Mouse (Mus musculus): ENCODE results near the gene Nrip1. TPM values are rescaled to one million over a fixed set of nuclear protein-coding genes. Genes with fewer than 3 reads are reported as not detected.

Gene Nrip1
- polyA plus RNA-seq, 1 experiment from 2014 or later: 52.6 TPM

DNA sequence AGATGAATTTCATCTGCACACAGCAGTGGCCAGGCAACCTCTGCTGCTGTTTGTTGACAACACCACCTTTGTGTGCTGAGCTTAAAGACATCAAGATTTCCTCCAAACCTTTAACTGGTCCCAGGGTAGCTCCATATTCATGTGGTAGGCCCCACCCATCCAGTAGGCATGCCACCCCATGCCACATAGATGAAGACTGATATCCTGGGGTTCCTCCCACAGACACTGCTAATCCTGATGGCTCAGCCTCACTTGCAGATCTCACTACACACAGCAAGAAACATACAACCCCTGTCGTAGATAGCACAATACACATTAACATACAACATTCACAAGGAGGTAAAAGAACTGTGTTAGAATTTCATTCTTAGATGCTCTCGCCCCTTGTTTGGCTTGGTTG is 29.6 kb downstream of the Nrip1 start:
- Histone ChIP-seq H3K36me3 (peaks cover 18% of the 10 kb centered on the region), H3K4me2 (replicated peaks) (no peak overlapping the region), H3K27ac (no peak overlapping the region), H3K4me1 (no peaks in the 10 kb centered on the region), H3K9me3 (0 out of 2 replicates have a peak, but pooled peaks cover 9% of the 10 kb centered on the region), H3K9ac (no peak overlapping the region), H3K27me3 (no peaks in the 10 kb centered on the region), H3K4me3 (no peak overlapping the region)
- 91% methylated on average over 2 of the region's 2 CpGs for WGBS
- no peak for ATAC-seq (ENCODE audit: insufficient number of reproducible peaks, insufficient read depth, low FRiP score, low TSS enrichment)

DNA sequence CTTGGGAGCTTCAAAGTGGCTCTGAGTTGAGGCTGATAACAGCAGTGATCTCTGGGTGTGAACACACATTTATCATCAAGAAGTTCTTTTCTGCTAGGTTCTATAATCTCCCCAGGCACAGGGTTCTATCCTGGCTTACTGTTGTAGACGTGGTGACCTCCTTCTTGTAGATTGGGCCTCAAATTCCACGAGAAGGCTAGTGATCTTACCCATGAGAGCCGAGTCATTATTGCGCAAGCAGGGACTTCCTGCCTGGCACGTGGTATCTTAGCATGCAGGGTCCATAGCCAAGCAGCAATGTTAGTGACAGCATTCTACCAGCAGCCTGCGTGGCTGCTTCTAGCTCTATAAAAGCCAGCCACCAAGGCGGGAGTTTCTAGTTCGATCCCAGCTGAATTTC is 32.0 kb downstream of the Nrip1 start:
- Histone ChIP-seq H3K4me2 (replicated peaks) (no peak overlapping the region), H3K27me3 (no peaks in the 10 kb centered on the region), H3K9me3 (0 out of 2 replicates have a peak, but pooled peaks cover 9% of the 10 kb centered on the region), H3K9ac (no peak overlapping the region), H3K4me3 (no peak overlapping the region), H3K36me3 (peaks cover 25% of the 10 kb centered on the region), H3K27ac (no peak overlapping the region), H3K4me1 (no peaks in the 10 kb centered on the region)
- ATAC-seq (ENCODE audit: insufficient number of reproducible peaks, insufficient read depth, low FRiP score, low TSS enrichment): no peak
- WGBS: 80% methylated on average over 8 of the region's 8 CpGs

DNA sequence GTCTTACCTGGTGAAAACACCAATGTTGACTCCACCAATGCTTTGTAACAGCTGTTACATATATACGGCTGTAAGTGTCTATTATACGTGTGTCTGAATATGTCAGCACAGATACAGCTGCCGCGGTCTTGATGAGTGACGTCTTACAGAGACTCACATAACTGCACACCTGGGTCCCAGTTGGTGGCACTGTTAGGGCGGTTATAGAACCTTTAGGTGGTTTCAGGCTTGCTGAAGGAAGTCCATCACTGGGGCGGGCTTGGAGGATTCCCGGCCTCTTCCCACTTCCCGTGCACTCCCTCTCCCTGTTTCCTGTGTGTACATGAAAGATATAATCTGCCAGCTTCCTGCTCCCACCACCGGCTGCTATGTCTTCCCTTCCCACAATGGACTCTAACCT is 34.4 kb downstream of the Nrip1 start:
- no peak for ATAC-seq (ENCODE audit: insufficient number of reproducible peaks, insufficient read depth, low FRiP score, low TSS enrichment)
- Histone ChIP-seq H3K27me3 (no peaks in the 10 kb centered on the region), H3K4me1 (no peaks in the 10 kb centered on the region), H3K4me2 (replicated peaks) (no peak overlapping the region), H3K9ac (no peak overlapping the region), H3K4me3 (no peak overlapping the region), H3K36me3 (peaks cover 16% of the 10 kb centered on the region), H3K27ac (no peak overlapping the region), H3K9me3 (0 out of 2 replicates have a peak, but pooled peaks cover 5% of the 10 kb centered on the region)
- WGBS: 86% methylated on average over 10 of the region's 10 CpGs

DNA sequence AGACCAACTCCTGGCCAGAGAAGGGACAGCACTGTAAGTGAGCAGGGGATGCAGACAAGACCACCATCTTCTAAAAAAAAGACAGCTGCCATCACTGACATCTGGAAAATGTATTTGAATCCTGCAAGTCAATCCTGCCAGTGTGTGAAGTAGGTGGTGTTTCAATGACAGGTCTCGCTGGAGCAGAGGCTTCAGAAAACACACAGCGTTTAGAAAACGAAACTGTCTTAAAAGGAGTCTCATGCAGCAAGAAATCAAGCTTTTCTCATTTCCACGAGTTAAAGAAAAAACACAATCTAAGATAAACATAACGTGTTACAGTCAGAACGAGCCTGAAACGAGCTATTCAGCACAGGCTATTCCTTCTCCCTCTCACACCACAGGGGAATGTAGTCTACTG is 36.3 kb downstream of the Nrip1 start:
- 90% methylated on average over 7 of the region's 7 CpGs for WGBS
- no peak overlapping the region for H3K4me3 ChIP-seq
- H3K4me2 ChIP-seq (replicated peaks): no peak overlapping the region
- H3K9me3 ChIP-seq: no peaks in the 10 kb centered on the region
- no peaks in the 10 kb centered on the region for H3K27me3 ChIP-seq
- no peaks in the 10 kb centered on the region for H3K4me1 ChIP-seq
- no peak for ATAC-seq (ENCODE audit: insufficient number of reproducible peaks, insufficient read depth, low FRiP score, low TSS enrichment)
- H3K9ac ChIP-seq: no peak overlapping the region
- H3K36me3 ChIP-seq: peaks cover 11% of the 10 kb centered on the region; the same call in 1 of the 2 replicates
- H3K27ac ChIP-seq: no peak overlapping the region

DNA sequence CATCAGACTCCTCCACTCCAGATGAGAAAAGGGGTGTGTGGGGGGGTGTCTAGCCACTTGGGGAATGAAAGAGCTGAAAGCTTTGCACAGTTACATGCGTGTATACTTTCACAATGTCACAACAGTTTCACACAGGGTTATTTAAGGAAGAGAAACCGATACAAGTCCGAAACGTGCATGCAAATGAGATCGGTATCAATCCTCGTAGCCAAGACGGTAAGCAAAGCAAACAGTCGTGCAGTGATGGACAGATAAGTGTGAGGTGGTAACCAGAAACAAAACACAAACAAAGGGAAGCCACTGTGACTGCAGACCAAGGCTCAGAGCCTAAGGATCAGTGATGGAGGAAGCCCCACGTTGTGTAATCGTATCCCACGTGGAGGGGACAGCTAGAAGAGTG is 36.7 kb downstream of the Nrip1 start:
- H3K27ac ChIP-seq: no peak overlapping the region
- H3K36me3 ChIP-seq: peaks cover 11% of the 10 kb centered on the region; the same call in 1 of the 2 replicates
- no peak overlapping the region for H3K4me2 ChIP-seq (replicated peaks)
- ATAC-seq (ENCODE audit: insufficient number of reproducible peaks, insufficient read depth, low FRiP score, low TSS enrichment): no peak
- 90% methylated on average over 11 of the region's 11 CpGs for WGBS
- H3K27me3 ChIP-seq: no peaks in the 10 kb centered on the region
- no peaks in the 10 kb centered on the region for H3K9me3 ChIP-seq
- no peak overlapping the region for H3K4me3 ChIP-seq
- H3K4me1 ChIP-seq: no peaks in the 10 kb centered on the region
- no peak overlapping the region for H3K9ac ChIP-seq

DNA sequence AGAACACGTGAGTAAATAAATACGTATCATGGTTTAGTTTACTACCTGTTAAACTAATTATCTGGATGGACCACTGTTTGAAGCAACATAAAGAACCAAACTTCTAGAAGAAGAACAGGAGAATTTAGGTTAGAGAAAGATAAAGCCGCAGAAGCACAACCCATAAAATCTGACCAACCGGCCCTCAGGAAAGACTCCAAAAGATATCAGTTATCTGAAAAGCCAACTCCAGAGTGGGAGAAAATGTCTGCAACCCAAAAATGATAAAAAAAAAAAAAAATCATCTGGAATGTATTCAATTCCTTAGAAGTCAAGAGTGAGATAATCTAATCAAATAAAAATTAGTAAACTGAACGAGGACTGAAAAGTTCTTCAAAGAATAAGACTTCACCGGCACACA is 37.7 kb downstream of the Nrip1 start:
- no peak overlapping the region for H3K27ac ChIP-seq
- ATAC-seq (ENCODE audit: insufficient number of reproducible peaks, insufficient read depth, low FRiP score, low TSS enrichment): no peak
- WGBS: 92% methylated on average over 6 of the region's 6 CpGs

DNA sequence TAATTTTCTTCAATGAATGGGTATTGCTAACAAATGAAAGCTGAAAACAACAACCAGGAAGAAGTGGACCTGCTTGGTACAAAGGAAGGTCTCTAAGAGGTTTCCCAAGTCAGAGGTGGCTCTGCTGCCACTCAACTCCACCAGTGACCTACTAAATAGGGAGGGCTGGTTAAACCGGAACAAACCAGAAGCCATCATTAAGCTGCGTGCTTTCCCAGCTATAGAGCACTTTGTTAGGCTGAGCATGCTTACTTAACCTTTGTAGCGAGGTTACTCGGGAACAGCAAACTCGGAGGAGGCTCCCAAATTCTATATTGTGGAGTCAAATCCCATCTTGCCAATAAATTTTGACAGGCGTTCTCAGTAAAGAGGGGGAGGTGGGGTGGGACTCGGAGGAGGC is 41.5 kb downstream of the Nrip1 start:
- Histone ChIP-seq H3K4me3 (no peak overlapping the region), H3K4me1 (no peaks in the 10 kb centered on the region), H3K9me3 (no peaks in the 10 kb centered on the region), H3K27me3 (no peaks in the 10 kb centered on the region), H3K4me2 (replicated peaks) (no peak overlapping the region), H3K36me3 (0 out of 2 replicates have a peak, but pooled peaks cover 1% of the 10 kb centered on the region), H3K27ac (no peak overlapping the region), H3K9ac (no peak overlapping the region)
- 36% methylated on average over 7 of the region's 7 CpGs for whole genome bisulfite sequencing
- ATAC-seq (ENCODE audit: insufficient number of reproducible peaks, insufficient read depth, low FRiP score, low TSS enrichment): no peak

More for the DNA sequence above, 37.7 kb downstream of the Nrip1 start:
- Histone ChIP-seq H3K9ac (no peak overlapping the region), H3K4me2 (replicated peaks) (no peak overlapping the region), H3K27me3 (no peaks in the 10 kb centered on the region), H3K4me1 (no peaks in the 10 kb centered on the region), H3K9me3 (no peaks in the 10 kb centered on the region), H3K4me3 (no peak overlapping the region), H3K36me3 (peaks cover 11% of the 10 kb centered on the region; the same call in 1 of the 2 replicates)

DNA sequence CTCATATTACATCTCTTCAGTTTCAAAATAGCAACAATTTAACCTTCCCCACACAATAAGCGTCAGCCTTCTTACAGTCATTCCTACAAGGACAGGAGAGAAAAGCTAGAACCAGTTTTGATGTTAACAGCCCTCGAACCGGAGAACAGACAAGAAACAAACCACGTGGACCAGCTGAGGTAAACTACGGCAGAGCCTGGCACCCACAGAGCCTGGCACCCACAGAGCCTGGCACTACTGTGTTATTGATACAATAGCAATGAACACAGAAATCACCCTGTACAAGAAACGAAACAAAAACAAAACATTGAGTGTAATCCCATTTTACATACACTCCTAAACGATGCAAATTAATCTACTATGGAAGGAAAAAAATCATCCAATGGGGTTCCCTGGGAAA is 42.4 kb downstream of the Nrip1 start:
- no peak for ATAC-seq (ENCODE audit: insufficient number of reproducible peaks, insufficient read depth, low FRiP score, low TSS enrichment)
- no peaks in the 10 kb centered on the region for H3K27me3 ChIP-seq
- no peak overlapping the region for H3K9ac ChIP-seq
- H3K4me2 ChIP-seq (replicated peaks): no peak overlapping the region
- H3K36me3 ChIP-seq: no peaks in the 10 kb centered on the region
- 85% methylated on average over 7 of the region's 7 CpGs for WGBS
- no peaks in the 10 kb centered on the region for H3K9me3 ChIP-seq
- no peak overlapping the region for H3K27ac ChIP-seq
- no peak overlapping the region for H3K4me3 ChIP-seq
- no peaks in the 10 kb centered on the region for H3K4me1 ChIP-seq

DNA sequence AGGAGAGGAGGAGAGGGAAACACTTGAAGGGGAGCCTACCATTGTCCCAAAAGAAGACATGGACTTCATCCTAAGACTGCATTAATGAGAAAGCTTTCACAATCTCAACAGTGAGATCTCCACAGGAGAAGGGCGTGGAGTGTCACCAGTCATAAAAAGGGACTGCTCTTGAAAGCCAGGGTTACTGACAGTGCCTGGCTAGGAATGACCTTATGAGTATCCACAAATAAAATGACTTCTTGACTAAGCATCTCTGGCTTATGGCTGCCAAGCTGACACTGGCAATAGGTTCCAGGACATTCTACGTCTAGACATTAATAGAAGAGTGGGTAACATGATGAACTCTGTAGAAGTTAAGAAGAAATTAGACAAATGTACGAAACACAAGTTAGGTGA is 48.3 kb downstream of the Nrip1 start:
- ATAC-seq (ENCODE audit: insufficient number of reproducible peaks, insufficient read depth, low FRiP score, low TSS enrichment): no peak
- Histone ChIP-seq H3K36me3 (no peaks in the 10 kb centered on the region), H3K9me3 (no peaks in the 10 kb centered on the region), H3K9ac (no peak overlapping the region), H3K27ac (no peak overlapping the region), H3K4me2 (replicated peaks) (no peak overlapping the region), H3K4me3 (no peak overlapping the region), H3K27me3 (no peaks in the 10 kb centered on the region), H3K4me1 (peaks cover 18% of the 10 kb centered on the region)
- WGBS: 88% methylated on average over 3 of the region's 3 CpGs

DNA sequence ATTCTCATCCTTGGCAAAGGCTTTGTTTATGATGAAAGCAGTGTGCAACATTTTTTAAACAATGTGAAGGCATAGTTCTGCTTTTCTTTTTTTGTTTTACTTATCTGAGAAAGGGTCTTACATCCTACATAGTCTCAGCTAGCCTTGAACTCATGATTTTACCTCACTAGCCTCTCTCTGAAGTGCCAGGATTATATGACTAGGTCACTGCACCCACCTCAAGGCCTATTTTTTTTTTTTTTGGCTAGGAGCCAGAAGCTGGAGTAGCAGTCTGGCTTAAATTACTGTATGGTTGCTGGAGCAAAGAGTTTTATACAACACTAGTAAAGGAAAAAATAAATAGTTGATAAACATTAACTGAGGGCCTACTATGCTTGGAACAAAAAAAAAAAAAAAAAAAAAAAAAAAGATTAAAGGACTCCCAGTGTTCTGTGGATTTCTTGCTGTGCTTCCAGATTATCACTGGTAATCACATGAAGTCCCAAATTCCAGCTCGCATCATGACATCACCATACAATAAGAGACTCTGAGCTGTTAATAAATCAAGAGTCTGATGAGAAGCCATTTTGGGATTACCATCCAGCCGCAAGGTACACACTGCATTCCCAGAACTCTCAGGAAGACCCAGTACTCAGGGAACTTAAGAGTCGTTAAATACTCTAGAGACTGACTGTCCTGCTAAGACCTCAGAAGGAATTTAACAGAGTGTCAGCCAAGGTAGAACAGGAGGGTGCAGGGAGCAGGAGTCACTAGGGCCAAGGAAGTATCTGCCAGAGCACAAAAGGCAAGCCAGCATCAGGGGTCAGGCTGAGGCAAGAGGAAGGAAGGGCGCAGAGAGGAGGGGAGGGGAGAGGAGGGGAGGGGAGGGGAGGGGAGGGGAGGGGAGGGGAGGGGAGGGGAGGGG is 49.0 kb downstream of the Nrip1 start:
- no peaks in the 10 kb centered on the region for H3K36me3 ChIP-seq
- ATAC-seq (ENCODE audit: insufficient number of reproducible peaks, insufficient read depth, low FRiP score, low TSS enrichment): no peak
- H3K9ac ChIP-seq: no peak overlapping the region
- no peak overlapping the region for H3K27ac ChIP-seq
- no peaks in the 10 kb centered on the region for H3K27me3 ChIP-seq
- H3K9me3 ChIP-seq: no peaks in the 10 kb centered on the region
- no peak overlapping the region for H3K4me3 ChIP-seq
- no peak overlapping the region for H3K4me2 ChIP-seq (replicated peaks)
- 76% methylated on average over 3 of the region's 4 CpGs for WGBS
- peaks cover 23% of the 10 kb centered on the region for H3K4me1 ChIP-seq

DNA sequence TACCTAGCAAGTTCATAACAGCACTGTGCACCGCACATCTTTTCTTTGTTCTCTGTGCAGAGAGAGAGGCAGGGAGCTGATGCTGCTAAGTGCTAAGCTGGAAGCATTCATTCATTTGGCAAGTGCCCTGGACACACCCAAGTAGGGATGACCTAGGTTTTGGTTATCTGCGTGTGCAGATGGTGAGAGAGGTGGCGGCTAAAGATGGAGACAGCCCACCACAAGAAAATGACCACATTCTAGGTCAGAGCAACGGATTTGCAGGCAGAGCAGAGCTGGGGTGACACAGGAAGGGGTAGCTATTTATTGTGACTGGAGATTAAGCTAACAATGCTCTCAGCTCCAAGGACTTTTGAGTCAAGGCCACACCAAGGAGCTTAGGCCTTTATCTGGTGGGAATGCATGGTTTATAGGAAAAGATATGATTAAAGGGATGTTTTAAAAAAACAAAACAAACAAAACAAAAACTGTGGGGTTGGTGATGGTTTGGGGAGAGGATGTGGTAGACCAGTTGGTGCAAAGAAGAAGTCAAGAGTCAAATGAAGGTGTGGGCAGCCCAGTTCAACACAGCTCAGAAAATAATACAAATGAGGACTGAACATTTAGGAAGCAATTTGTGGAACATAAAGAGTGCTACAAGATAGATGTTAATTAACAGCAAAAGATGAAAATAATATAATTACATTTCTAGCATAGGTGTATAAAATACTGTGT is 49.9 kb downstream of the Nrip1 start:
- ATAC-seq (ENCODE audit: insufficient number of reproducible peaks, insufficient read depth, low FRiP score, low TSS enrichment): no peak
- Histone ChIP-seq H3K4me1 (peaks cover 25% of the 10 kb centered on the region), H3K36me3 (no peaks in the 10 kb centered on the region), H3K9ac (no peak overlapping the region), H3K4me2 (replicated peaks) (no peak overlapping the region), H3K9me3 (no peaks in the 10 kb centered on the region), H3K27ac (no peak overlapping the region), H3K4me3 (no peak overlapping the region), H3K27me3 (no peaks in the 10 kb centered on the region)
- 80% methylated on average over 4 of the region's 4 CpGs for WGBS

DNA sequence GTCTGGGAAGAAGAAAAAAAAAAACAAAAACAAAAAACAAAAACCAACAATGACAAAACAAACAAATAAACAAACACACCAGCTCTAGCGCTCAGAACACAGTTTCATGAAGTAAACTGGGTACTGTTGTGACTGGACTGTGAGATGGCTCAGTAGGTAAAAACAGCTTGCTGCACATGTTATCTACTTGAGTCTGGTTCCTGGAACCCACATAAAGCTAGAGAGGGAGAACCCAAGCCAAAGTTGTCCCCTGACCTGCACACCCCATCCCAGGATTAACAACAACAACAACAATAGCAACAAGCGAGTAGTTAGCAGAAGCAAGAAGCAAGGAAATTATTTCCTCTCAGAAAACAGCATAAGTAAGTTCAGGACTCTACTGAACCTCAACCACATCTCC is 50.5 kb downstream of the Nrip1 start:
- Histone ChIP-seq H3K4me2 (replicated peaks) (no peak overlapping the region), H3K9me3 (no peaks in the 10 kb centered on the region), H3K4me1 (peaks cover 29% of the 10 kb centered on the region), H3K4me3 (no peak overlapping the region), H3K9ac (no peak overlapping the region), H3K27ac (no peak overlapping the region), H3K27me3 (no peaks in the 10 kb centered on the region), H3K36me3 (no peaks in the 10 kb centered on the region)
- no peak for ATAC-seq (ENCODE audit: insufficient number of reproducible peaks, insufficient read depth, low FRiP score, low TSS enrichment)
- WGBS: 97% methylated on average over 2 of the region's 2 CpGs

Measured in embryonic facial prominence, embryonic 12.5 days (tissue).